Mouse (Mus musculus) mouse trophoblast stem cell (cell line): ENCODE data around the gene Srek1ip1.

Experiments
- in situ Hi-C, 2 experiments: fragments of 300-500 bp; cut with MseI, MboI; formaldehyde crosslinking; loops; 2 replicates in 1 of 2; 3 replicates in 1 of 2; pipeline ENCODE4 v1.15.1; 2025

Gene Srek1ip1

GRCm38 (mm10) chr13:104792184-104792583 lies at the start of gene Srek1ip1:
Srek1ip1 (plus strand) TSS chr13:104792484.
- in situ Hi-C loops: loop anchor here in 1 of 2 experiments (25.0 kb wide), 1 partner anchor 505 kb away; the partner anchor contains the start of gene Adamts6

- in situ Hi-C loops: no loop called here
These were observed 49.4 kb upstream of the Srek1ip1 start for GRCm38 (mm10) chr13:104742866-104743265.

GRCm38 (mm10) chr13:104747032-104747431 lies 45.3 kb upstream of the Srek1ip1 start:
- in situ Hi-C loops: no loop called here

- in situ Hi-C loops: no loop called here
These were observed 32.9 kb upstream of the Srek1ip1 start for GRCm38 (mm10) chr13:104759381-104759780.

GRCm38 (mm10) chr13:104762401-104762800 lies 29.9 kb upstream of the Srek1ip1 start:
- in situ Hi-C loops: no loop called here

GRCm38 (mm10) chr13:104763193-104763592 lies 29.1 kb upstream of the Srek1ip1 start:
- in situ Hi-C loops: no loop called here

GRCm38 (mm10) chr13:104779104-104779670 lies 13.1 kb upstream of the Srek1ip1 start:
- in situ Hi-C loops: loop anchor here in 1 of 2 experiments (25.0 kb wide), 1 partner anchor 492 kb away; the partner anchor contains the start of gene Adamts6

GRCm38 (mm10) chr13:104787260-104787659 lies 5.0 kb upstream of the Srek1ip1 start:
- in situ Hi-C loops: loop anchor here (10.0 to 25.0 kb wide), 2 partner anchors 500 to 502 kb away; partner anchors contain the start of gene Adamts6 (in 2 of the 2)

- in situ Hi-C loops: loop anchor here (10.0 to 25.0 kb wide), 2 partner anchors 502 to 505 kb away; partner anchors contain the start of gene Adamts6 (in 2 of the 2)
These were observed 2.6 kb upstream of the Srek1ip1 start for GRCm38 (mm10) chr13:104789663-104790062.

- in situ Hi-C loops: loop anchor here in 1 of 2 experiments (25.0 kb wide), 1 partner anchor 507 kb away; the partner anchor contains the start of gene Adamts6
These were observed 2.1 kb downstream of the Srek1ip1 start for GRCm38 (mm10) chr13:104794421-104794820.

- in situ Hi-C loops: loop anchor here in 1 of 2 experiments (25.0 kb wide), 1 partner anchor 512 kb away; the partner anchor contains the start of gene Adamts6
These were observed 6.8 kb downstream of the Srek1ip1 start for GRCm38 (mm10) chr13:104799067-104799466.

GRCm38 (mm10) chr13:104799566-104800182 lies 7.4 kb downstream of the Srek1ip1 start:
- in situ Hi-C loops: loop anchor here in 1 of 2 experiments (25.0 kb wide), 1 partner anchor 512 kb away; the partner anchor contains the start of gene Adamts6

GRCm38 (mm10) chr13:104805681-104806080 lies 13.4 kb downstream of the Srek1ip1 start:
- in situ Hi-C loops: loop anchor here (5.0 kb wide), 1 partner anchor 132 kb away; no protein-coding TSS in a partner anchor

GRCm38 (mm10) chr13:104816270-104816634 lies 24.0 kb downstream of the Srek1ip1 start:
- in situ Hi-C loops: no loop called here

- in situ Hi-C loops: no loop called here
These were observed 24.6 kb downstream of the Srek1ip1 start, which contains the start of gene Cwc27 for GRCm38 (mm10) chr13:104816635-104817571. Cwc27 (minus strand) TSS chr13:104817142.

GRCm38 (mm10) chr13:104817696-104818095 lies 25.4 kb downstream of the Srek1ip1 start:
- in situ Hi-C loops: no loop called here

- in situ Hi-C loops: no loop called here
These were observed 28.9 kb downstream of the Srek1ip1 start for GRCm38 (mm10) chr13:104821192-104821591.

- in situ Hi-C loops: no loop called here
These were observed 29.6 kb downstream of the Srek1ip1 start for GRCm38 (mm10) chr13:104821908-104822307.

GRCm38 (mm10) chr13:104822411-104822838 lies 30.1 kb downstream of the Srek1ip1 start:
- in situ Hi-C loops: no loop called here

- in situ Hi-C loops: no loop called here
These were observed 33.2 kb downstream of the Srek1ip1 start for GRCm38 (mm10) chr13:104825470-104825869.

- in situ Hi-C loops: no loop called here
These were observed 40.5 kb downstream of the Srek1ip1 start for GRCm38 (mm10) chr13:104832811-104833210.
